Mouse (Mus musculus) E14TG2a.4 (cell line): ENCODE measurements around the gene Gm42742.

Experiments
- CTCF ChIP-seq: conservative IDR thresholded peaks from 2 replicates; pipeline ENCODE4 v1.5.1; 2014; ENCODE audit warnings: low read length
- NANOG ChIP-seq: IDR thresholded peaks from 2 replicates; pipeline ENCODE4 v1.6.1; 2014; ENCODE audit warnings: borderline replicate concordance, low read length, mixed read lengths
- POU5F1 ChIP-seq: IDR thresholded peaks from 2 replicates; pipeline ENCODE4 v1.6.1; 2014; ENCODE audit warnings: low read length, borderline replicate concordance

DNA sequence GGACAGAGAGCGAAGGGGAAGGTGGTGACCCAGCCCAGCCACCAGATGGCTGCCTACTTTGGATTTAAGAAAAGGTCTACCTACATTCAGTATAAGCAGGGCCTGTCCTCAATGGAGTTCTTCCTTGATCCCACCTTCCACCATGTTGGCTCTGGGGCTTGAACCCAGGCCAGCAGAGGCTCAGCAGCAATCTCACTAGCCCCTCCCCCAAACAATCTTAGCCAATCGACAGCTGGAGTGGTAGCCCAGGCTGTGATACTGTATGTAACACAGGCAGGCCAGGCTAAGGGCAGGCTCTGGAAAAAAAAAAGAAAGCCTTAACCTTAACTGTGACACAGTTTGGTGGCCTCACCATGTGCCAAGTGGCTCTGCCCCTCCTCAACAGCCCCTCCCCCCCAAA, 9.2 kb downstream of the Gm42742 start:
- TF ChIP-seq CTCF = no peak
- no peak for TF ChIP-seq POU5F1
- no peak for TF ChIP-seq NANOG
